Mouse (Mus musculus): ENCODE results near the gene Opalin. TPM values are rescaled to one million over a fixed set of nuclear protein-coding genes. Genes with fewer than 3 reads are reported as not detected.

The Opalin gene
- polyA plus RNA-seq (2016; fragmentation: Nextera tagmentation; extraction: Ambion mirVana), result not detected in 2 replicates

DNA sequence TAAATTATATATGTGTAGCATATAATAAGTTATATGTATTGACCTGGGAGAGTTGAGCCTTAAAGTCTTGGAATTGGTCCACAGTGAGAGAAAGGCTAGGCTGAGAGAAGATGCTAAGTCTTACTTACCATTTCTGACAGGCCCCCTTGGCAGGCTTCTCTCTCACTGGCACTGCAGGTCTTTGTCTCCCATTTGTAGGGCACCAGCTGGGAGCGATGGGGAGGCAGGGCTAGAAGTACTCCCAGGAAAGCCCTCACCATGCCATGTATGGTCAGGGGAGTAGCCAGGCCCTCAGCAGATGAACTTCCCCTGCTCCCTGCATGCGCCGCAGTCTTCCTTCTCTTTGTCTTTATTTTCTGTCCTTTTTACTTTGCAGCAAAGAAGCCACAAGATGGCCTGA lies at the start of gene Opalin:
TSS of gene Opalin (minus strand) at position 208 of the 400 bp plus-strand sequence.
- no peak for DNase-seq (ENCODE audit: low spot score)
- H3K4me3 ChIP-seq, result no peak within 1 kb of the TSS
- H3K36me3 ChIP-seq, result no peaks in the 10 kb centered on the region
- H3K4me1 ChIP-seq, result no peaks in the 10 kb centered on the region
- no peak within 1 kb of the TSS for H3K27ac ChIP-seq
- H3K9me3 ChIP-seq (replicated peaks), result no peaks in the 10 kb centered on the region
- peaks cover 4% of the 10 kb centered on the region; the same call in 1 of the 2 replicates for H3K27me3 ChIP-seq (ENCODE audit: low read depth, poor library complexity, severe bottlenecking)
- WGBS, result 78% methylated on average over 3 of the region's 3 CpGs

DNA sequence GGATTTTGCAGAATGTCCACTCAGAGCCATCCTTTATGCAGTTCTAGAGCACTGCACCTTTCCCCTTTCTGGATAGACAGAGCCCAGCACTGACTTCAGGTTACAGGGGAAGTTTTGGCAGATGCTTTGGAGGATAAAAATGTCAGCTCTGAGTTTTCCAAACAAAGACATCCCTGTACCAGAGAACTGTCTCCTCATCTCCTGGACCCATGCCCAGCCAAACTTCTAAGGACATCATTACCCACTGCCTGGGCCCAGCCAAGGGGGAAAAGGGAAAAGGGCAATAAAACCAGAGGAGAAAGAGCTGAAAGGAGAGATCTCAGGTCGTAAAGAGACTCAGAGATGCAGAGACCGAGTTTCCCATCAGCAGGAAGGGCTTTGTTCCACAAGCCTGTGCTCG lies 46.1 kb upstream of the Opalin start:
- no peak overlapping the region for H3K27ac ChIP-seq
- no peaks in the 10 kb centered on the region for H3K9me3 ChIP-seq (replicated peaks)
- WGBS, result 32% methylated on average over 3 of the region's 3 CpGs
- DNase-seq (ENCODE audit: low spot score), result no peak
- peaks cover 10% of the 10 kb centered on the region; the same call in 1 of the 2 replicates for H3K4me1 ChIP-seq
- H3K4me3 ChIP-seq, result no peak overlapping the region
- H3K27me3 ChIP-seq (ENCODE audit: low read depth, poor library complexity, severe bottlenecking), result no peaks in the 10 kb centered on the region
- no peaks in the 10 kb centered on the region for H3K36me3 ChIP-seq

DNA sequence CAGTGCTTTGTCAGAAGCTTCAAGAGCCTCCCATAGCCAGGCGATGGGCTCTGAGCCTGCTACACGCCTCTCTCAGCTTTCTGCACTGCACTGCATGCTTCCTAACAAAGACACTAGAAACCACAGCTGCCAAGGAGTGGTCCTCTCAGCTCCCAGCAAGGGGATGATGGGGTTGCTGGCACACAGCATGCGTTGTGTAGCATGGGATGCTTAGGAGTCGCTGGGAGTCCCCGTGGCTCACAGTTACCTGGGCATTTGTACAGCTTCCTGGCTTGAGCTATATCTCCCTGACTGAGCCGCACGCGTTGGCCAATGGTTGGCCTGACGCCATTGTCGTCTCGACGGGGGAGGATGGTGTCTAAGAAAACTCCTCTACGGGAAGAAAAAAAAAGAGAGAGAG lies 43.0 kb upstream of the Opalin start:
- Histone ChIP-seq H3K27me3 (ENCODE audit: low read depth, poor library complexity, severe bottlenecking) (no peaks in the 10 kb centered on the region), H3K36me3 (no peaks in the 10 kb centered on the region), H3K27ac (no peak overlapping the region), H3K4me3 (no peak overlapping the region), H3K4me1 (peaks cover 16% of the 10 kb centered on the region; the same call in 1 of the 2 replicates), H3K9me3 (replicated peaks) (no peaks in the 10 kb centered on the region)
- no peak for DNase-seq (ENCODE audit: low spot score)
- 94% methylated on average over 13 of the region's 13 CpGs for WGBS

DNA sequence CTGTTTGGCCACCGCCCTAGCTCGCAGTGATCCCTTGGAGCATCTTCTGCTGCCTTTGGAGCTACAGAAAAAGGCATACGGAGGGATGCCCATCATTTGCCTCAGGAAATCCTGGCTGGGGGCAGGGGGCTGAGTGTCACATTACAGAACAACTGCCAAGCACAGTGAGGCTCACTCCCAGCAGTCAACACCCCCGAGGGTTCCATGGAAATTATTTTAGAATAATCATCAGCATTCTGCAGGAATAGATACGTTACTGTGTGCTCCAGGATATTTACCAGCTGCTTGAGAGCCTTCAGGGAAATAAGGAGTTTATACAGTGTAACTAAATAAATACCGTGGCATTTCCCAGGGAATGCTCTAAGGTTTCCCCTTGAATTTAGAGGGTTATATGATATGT lies 41.4 kb upstream of the Opalin start:
- Histone ChIP-seq H3K4me3 (no peak overlapping the region), H3K27me3 (ENCODE audit: low read depth, poor library complexity, severe bottlenecking) (no peaks in the 10 kb centered on the region), H3K4me1 (peaks cover 31% of the 10 kb centered on the region), H3K9me3 (replicated peaks) (no peaks in the 10 kb centered on the region), H3K27ac (no peak overlapping the region), H3K36me3 (no peaks in the 10 kb centered on the region)
- WGBS, result 68% methylated on average over 6 of the region's 6 CpGs
- DNase-seq (ENCODE audit: low spot score), result no peak

DNA sequence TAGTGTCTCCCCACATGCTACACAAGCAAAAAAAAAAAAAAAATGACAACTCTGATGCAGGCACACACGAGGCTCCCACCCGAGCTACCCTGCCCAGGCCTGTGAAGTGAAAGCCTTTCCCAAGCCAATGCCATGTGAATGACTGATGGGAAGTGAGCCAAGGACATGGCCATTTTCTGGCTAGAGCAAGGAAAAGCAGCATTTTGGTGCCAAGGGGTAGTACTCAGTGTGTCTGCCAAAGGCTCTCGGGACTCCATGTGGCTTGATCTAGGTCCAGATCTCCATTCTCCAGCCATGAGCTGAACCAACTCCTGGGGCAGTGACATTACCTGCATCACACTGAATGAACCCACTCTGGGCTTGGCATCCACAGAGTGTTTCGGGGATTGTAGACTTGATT lies 40.4 kb upstream of the Opalin start:
- H3K27me3 ChIP-seq (ENCODE audit: low read depth, poor library complexity, severe bottlenecking), result no peaks in the 10 kb centered on the region
- no peaks in the 10 kb centered on the region for H3K36me3 ChIP-seq
- H3K27ac ChIP-seq, result no peak overlapping the region
- H3K9me3 ChIP-seq (replicated peaks), result no peaks in the 10 kb centered on the region
- peaks cover 37% of the 10 kb centered on the region for H3K4me1 ChIP-seq
- WGBS, result 88% methylated on average over 4 of the region's 4 CpGs
- H3K4me3 ChIP-seq, result no peak overlapping the region
- DNase-seq (ENCODE audit: low spot score), result no peak

DNA sequence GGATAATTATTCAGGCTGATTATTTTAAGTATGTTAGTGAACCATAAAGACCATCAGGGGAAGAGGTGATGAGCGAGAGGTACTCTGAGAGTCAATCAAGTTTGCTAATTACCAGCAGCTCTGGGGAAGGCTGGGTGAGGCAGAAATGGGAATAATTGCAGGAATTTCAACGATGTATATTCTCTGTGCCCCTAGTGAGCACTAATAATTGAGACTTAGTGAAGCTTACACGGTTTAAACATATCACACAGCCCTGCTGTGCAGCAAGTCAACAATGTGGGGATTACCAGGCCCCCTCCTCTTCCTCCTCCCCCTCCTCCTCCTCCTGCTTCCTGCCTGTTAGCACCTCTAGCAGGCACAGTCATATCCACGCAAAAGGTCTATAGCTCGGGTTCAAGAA lies 37.7 kb upstream of the Opalin start:
- H3K27me3 ChIP-seq (ENCODE audit: low read depth, poor library complexity, severe bottlenecking), result peaks cover 11% of the 10 kb centered on the region; the same call in 1 of the 2 replicates
- H3K27ac ChIP-seq, result no peak overlapping the region
- DNase-seq (ENCODE audit: low spot score), result no peak
- H3K4me3 ChIP-seq, result no peak overlapping the region
- WGBS, result 58% methylated on average over 5 of the region's 5 CpGs
- peaks cover 39% of the 10 kb centered on the region for H3K4me1 ChIP-seq
- no peaks in the 10 kb centered on the region for H3K36me3 ChIP-seq
- H3K9me3 ChIP-seq (replicated peaks), result no peaks in the 10 kb centered on the region

DNA sequence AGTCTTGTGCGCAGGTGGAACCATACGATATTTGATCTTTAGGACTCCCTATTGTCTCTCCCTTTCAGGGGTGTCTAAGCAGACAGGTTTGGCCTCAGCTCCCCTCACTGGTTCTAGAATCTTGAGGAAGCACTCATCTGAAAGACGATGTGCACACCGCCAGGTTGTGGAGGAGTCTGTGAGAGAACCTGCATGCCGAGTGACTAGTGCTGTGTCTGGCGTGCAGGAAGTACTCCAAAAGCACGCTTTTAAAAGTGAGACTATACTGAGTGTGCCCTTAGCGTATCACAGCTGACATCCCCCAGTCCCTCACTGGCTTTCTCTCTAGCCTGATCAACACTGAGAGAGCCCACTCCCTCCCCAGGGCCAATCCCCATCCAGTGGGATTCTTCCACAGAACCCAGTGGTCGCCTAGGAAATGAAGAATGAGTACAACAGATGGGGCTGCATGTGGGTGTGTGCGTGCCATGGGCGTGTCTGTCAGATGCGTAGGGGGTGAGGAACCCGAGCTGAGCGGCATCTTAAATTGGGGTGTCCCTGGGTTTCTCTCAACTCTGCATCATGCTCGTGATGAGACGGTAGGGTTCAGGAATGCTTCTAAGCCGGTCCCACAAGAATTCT lies 37.1 kb upstream of the Opalin start:
- no peaks in the 10 kb centered on the region for H3K9me3 ChIP-seq (replicated peaks)
- H3K36me3 ChIP-seq, result no peaks in the 10 kb centered on the region
- WGBS, result 85% methylated on average over 17 of the region's 17 CpGs
- H3K27ac ChIP-seq, result no peak overlapping the region
- peaks cover 39% of the 10 kb centered on the region for H3K4me1 ChIP-seq
- H3K27me3 ChIP-seq (ENCODE audit: low read depth, poor library complexity, severe bottlenecking), result peaks cover 11% of the 10 kb centered on the region; the same call in 1 of the 2 replicates
- H3K4me3 ChIP-seq, result no peak overlapping the region
- DNase-seq (ENCODE audit: low spot score), result no peak

DNA sequence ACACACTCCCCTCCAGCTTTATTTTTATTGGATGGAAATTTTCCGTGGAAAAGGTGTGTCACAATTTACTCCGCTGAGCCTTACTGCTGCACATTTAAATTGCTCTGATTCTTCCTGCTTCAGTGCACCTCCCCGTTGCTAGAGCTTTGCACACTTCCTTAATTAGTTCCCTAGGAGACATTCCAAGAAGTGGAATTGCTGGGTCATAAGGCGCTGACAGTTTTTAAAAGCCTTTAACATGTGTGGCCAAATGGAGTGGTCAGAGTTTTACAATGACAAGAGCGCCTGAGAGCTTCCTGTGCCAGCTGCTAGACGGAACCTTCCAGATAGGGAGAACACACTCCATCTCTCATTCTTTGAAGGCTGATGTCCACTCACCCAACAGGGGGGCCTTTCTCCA lies 35.7 kb upstream of the Opalin start:
- peaks cover 30% of the 10 kb centered on the region for H3K4me1 ChIP-seq
- no peaks in the 10 kb centered on the region for H3K9me3 ChIP-seq (replicated peaks)
- no peak overlapping the region for H3K27ac ChIP-seq
- DNase-seq (ENCODE audit: low spot score), result no peak
- peaks cover 11% of the 10 kb centered on the region; the same call in 1 of the 2 replicates for H3K27me3 ChIP-seq (ENCODE audit: low read depth, poor library complexity, severe bottlenecking)
- 43% methylated on average over 6 of the region's 6 CpGs for WGBS
- H3K36me3 ChIP-seq, result no peaks in the 10 kb centered on the region
- no peak overlapping the region for H3K4me3 ChIP-seq

DNA sequence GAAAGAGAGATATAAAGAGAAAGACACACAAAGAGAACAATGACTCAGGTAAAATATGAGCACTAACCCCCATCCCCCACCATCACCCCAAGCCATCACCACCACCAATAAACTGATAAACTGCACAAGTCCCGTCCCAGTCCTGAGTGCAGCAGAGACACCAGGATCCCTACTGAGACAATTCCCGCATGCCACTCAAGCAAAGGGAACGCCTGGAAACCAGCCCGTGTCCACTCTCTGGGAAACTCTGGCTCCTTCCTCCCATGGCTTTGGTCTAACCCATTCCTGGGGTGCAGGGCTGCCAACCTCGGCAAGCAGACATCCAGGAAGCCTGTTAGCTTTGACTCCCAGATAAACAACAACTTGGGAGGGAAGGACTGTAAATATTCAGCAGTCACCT lies 33.1 kb upstream of the Opalin start:
- Histone ChIP-seq H3K27me3 (ENCODE audit: low read depth, poor library complexity, severe bottlenecking) (peaks cover 11% of the 10 kb centered on the region; the same call in 1 of the 2 replicates), H3K36me3 (no peaks in the 10 kb centered on the region), H3K4me3 (no peak overlapping the region), H3K27ac (no peak overlapping the region), H3K4me1 (peaks cover 27% of the 10 kb centered on the region), H3K9me3 (replicated peaks) (no peaks in the 10 kb centered on the region)
- DNase-seq (ENCODE audit: low spot score), result no peak
- 61% methylated on average over 5 of the region's 5 CpGs for WGBS

DNA sequence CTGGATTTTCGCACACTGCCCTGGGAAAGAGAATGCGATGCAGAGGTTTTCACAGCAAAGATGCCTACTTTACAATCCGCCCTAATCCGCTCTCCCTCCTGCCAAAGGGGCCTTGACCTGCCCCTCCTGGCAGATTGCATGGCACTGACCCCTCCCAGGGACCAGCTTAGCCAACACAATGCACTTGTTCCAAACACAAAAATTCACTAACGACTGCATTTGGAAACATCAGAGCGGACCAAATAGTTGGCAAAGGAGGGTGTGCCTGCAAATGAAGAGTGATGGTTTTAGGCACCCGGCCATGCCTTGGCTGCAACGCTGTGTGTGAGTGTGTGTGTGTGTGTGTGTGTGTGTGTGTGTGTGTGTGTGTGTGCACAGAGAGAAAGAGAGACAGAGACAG lies 32.6 kb upstream of the Opalin start:
- no peak for DNase-seq (ENCODE audit: low spot score)
- Histone ChIP-seq H3K4me3 (no peak overlapping the region), H3K27ac (no peak overlapping the region), H3K9me3 (replicated peaks) (no peaks in the 10 kb centered on the region), H3K36me3 (no peaks in the 10 kb centered on the region), H3K27me3 (ENCODE audit: low read depth, poor library complexity, severe bottlenecking) (peaks cover 11% of the 10 kb centered on the region; the same call in 1 of the 2 replicates), H3K4me1 (peaks cover 22% of the 10 kb centered on the region)
- WGBS, result 89% methylated on average over 8 of the region's 8 CpGs

DNA sequence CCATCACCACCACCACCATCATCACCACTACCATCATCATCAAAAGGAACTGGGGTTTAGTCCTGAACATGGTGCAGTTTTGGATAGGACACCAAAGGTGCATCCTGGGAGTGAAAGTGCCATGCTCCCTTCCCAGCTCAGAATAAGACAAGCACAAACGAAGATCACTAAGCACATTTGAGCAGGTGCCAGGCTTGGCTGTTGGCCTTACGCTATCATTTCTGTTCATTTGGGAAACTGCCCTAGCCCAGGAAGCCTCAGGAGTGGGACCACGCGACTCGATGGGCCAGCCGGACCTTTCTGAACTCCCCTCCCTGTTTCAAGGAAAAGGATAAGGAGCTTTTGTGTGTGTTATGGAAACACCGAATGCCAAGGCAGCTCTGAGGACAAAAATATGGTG lies 31.8 kb upstream of the Opalin start:
- WGBS, result 93% methylated on average over 7 of the region's 7 CpGs
- no peaks in the 10 kb centered on the region for H3K36me3 ChIP-seq
- no peak overlapping the region for H3K27ac ChIP-seq
- no peak overlapping the region for H3K4me3 ChIP-seq
- H3K27me3 ChIP-seq (ENCODE audit: low read depth, poor library complexity, severe bottlenecking), result peaks cover 11% of the 10 kb centered on the region; the same call in 1 of the 2 replicates
- H3K4me1 ChIP-seq, result peaks cover 15% of the 10 kb centered on the region
- H3K9me3 ChIP-seq (replicated peaks), result no peaks in the 10 kb centered on the region
- DNase-seq (ENCODE audit: low spot score), result no peak

DNA sequence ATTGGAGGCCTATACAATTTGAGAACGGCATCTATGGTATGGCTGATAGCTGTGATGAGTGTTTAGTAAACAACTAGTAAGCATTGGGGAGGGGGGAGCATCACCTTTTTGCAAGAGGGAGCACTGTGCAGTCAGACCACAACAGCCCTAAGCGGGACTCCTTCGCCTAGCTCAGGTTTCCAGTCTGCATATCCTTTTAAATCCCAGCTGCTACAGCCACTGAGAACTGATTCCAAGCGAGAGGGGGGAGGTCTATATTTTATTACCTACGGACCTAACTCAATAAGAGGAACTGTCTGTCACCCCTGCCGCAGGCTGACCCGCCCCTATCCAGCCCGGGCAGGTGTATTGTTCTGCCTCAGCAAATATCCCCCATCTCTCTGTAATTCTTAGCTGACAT lies 30.6 kb upstream of the Opalin start:
- Histone ChIP-seq H3K4me1 (peaks cover 4% of the 10 kb centered on the region), H3K4me3 (no peak overlapping the region), H3K27ac (no peak overlapping the region), H3K9me3 (replicated peaks) (no peaks in the 10 kb centered on the region), H3K36me3 (no peaks in the 10 kb centered on the region), H3K27me3 (ENCODE audit: low read depth, poor library complexity, severe bottlenecking) (peaks cover 11% of the 10 kb centered on the region; the same call in 1 of the 2 replicates)
- DNase-seq (ENCODE audit: low spot score), result no peak
- WGBS, result 62% methylated on average over 8 of the region's 8 CpGs

DNA sequence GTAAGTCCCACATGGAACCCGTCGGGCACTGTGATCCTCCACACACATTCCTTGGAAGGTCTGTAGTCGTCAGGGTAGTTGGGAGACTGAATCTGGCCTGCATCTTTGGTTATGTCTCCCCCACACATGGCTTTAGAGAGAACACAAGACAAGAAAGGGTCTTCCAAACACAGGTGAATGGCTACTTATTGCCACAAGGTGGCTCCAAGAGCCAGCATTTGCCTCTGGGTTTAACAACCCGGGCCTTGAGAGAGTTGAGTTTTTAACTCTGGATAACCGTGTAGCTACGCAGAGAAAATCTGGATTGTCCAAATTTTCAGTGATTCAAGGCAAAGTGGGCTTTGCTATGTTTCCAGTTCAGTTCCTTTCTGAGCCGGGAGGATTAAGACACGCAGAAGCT lies 28.0 kb upstream of the Opalin start:
- H3K4me1 ChIP-seq, result no peaks in the 10 kb centered on the region; the same call in 1 of the 2 replicates
- 60% methylated on average over 8 of the region's 8 CpGs for WGBS
- 0 out of 2 replicates have a peak, but pooled peaks cover 1% of the 10 kb centered on the region for H3K27me3 ChIP-seq (ENCODE audit: low read depth, poor library complexity, severe bottlenecking)
- no peaks in the 10 kb centered on the region for H3K9me3 ChIP-seq (replicated peaks)
- H3K36me3 ChIP-seq, result no peaks in the 10 kb centered on the region
- no peak overlapping the region for H3K4me3 ChIP-seq
- no peak overlapping the region for H3K27ac ChIP-seq
- no peak for DNase-seq (ENCODE audit: low spot score)

DNA sequence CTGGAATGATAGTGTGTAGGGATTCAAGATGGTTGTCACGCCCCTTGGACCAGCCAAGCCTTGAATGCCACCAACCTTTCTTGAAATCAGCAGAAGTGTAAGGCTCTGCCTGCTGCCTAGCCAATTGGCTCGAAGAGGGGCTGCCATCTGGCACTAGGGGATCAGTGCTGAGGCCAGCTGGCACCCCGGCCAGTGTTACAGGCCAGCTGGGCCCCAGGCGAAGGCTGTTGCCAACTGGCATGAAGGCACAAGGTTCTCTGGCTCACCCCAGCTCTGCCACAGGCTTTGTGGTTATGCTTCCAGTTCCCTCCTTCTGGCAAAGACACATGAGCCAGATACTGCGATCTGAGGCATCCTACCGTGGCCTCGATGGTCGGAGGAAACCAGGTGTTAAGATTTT lies 24.5 kb upstream of the Opalin start:
- H3K27ac ChIP-seq, result no peak overlapping the region
- 87% methylated on average over 8 of the region's 8 CpGs for WGBS
- no peaks in the 10 kb centered on the region for H3K27me3 ChIP-seq (ENCODE audit: low read depth, poor library complexity, severe bottlenecking)
- no peaks in the 10 kb centered on the region for H3K36me3 ChIP-seq
- H3K4me1 ChIP-seq, result no peaks in the 10 kb centered on the region
- no peak overlapping the region for H3K4me3 ChIP-seq
- DNase-seq (ENCODE audit: low spot score), result no peak
- no peaks in the 10 kb centered on the region for H3K9me3 ChIP-seq (replicated peaks)

Data from limb, embryonic 10.5 days (tissue).